Mouse (Mus musculus) urinary bladder, adult 2 months (tissue): ENCODE data around the gene Srgap2. TPM values are rescaled to one million over a fixed set of nuclear protein-coding genes. Genes with fewer than 3 reads are reported as not detected.
"Not testable (repeated sequence)": the region's sequence is repeated elsewhere in the genome, so short reads cannot be mapped to it uniquely, and the experiment has no call there.

Experiments
- DNase-seq: peaks from one replicate; pipeline ENCODE4 v3.0.0; 2022; ENCODE audit warnings: low spot score
- polyA plus RNA-seq: library from polyadenylated mRNA; depleted of rRNA; stranded (reverse); fragments of >200 nt; gene quantifications from 2 replicates; pipeline ENCODE4 v1.2.3, GENCODE M21; 2012

Gene Srgap2
- polyA plus RNA-seq, 1 experiment, result 19.3 TPM

DNA sequence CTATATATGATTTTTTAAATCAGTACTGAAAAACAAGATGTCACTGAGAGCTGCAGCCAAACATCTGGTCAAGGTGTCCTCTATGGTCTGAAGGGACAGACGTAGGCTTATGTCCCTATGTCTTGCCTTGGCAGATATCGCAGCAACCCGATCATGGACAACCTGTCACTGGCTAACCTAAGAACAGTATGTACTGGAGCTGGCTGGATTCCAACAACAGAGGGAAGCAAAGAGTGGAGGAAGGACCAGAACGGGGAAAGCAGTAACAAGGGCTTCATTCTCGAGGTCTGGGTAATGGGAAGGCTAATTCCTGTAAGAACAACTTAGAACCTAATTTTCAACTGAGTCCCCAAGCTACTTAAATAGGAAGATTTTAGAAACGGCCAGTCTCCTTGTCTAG, 238.2 kb downstream of the Srgap2 start:
- DNase-seq, result no peak

DNA sequence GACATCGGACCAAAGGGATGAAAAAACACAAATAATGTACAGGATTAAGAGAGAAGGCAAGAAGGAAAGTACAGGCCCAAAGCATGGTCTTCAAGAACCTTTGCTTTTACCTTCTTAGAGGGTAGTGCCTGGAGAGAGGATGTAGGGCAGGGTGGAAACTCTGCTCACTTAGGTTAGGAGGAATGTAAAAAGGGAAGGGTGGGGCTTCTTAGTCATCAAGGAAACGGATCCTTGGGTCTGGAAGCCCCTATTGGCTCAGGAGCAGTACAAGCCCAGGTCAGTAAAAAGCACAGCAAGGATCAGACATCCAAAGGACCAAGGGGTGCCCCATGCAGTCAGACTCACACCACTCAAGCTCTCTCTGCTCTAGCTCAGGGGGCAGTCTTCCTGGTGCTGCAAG, 239.9 kb downstream of the Srgap2 start:
- no peak for DNase-seq

DNA sequence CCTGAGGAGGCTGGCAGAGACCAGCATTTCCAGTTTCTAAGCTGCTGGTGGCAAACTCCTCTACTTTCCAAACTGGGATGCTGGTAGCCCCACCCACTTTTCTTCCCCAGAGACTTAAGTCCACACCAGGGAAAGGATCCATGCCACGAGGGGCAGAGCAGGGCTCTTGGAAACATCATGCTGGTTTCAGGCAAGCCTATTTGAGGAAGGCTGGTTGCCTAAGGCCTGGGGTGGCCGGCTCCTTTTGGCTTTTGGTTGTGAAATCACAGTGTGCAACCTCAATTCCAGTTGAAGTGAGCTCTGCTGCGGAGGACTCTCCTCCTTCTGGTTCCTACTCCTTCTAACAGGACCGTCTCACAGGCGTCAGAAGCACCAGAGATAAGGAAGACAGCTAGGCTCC, 240.3 kb downstream of the Srgap2 start:
- DNase-seq, result no peak

DNA sequence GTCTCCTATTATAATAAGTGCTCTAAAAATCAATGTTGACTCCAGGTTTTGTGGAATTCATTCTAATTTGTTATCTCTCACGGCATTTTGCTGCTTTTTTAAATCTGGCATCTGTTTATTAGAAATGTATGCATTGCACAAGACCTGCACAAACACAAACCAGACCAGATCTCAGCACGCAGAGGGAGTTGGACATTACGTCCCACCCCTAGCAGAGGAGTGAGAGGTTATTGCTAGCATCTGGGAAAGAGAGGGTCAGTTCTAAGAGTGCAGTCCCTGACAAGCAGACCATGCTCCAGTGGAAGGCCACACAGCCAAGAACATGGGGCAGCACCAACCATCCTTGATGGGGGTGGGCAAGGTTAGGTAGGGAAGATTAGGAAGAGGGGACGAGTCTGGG, 242.5 kb downstream of the Srgap2 start:
- DNase-seq, result no peak

DNA sequence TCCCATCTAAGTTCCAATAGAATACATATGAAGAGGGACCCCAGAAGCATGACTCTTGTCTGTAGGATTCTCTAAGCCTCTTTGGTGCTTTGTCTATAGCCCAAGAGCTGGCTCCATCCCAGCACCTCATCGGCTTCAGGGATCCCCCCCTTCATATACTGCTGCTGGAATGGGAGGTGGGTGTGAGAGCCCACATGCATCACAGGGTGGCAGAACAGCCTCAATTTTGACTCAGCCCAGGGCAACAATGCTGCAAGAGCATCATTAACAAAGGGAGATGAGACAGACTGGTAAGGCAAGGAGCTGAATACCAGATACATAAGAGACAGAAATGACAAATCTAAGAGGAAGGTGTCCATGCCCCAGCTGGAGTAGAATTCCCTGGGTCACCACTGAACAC, 243.0 kb downstream of the Srgap2 start:
- DNase-seq, result no peak

DNA sequence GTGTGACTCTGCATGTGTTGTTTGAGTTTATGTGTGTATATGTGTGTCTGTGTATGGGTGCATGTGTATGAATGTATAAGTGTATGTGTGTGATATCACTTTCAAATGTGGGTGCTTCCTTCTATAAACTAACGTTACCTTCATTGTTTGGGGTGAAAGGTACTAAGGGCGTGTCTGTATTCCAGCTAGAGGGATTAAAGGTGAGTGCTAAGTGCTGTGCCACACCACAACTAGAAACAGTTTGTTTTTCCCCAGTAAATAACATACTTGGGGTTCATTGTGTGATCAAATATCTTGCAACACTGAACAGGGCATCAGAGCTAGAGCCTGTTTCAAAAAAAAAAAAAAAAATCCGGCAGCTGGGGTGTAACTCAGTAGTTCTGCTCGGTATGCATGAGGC, 245.4 kb downstream of the Srgap2 start:
- no peak for DNase-seq

DNA sequence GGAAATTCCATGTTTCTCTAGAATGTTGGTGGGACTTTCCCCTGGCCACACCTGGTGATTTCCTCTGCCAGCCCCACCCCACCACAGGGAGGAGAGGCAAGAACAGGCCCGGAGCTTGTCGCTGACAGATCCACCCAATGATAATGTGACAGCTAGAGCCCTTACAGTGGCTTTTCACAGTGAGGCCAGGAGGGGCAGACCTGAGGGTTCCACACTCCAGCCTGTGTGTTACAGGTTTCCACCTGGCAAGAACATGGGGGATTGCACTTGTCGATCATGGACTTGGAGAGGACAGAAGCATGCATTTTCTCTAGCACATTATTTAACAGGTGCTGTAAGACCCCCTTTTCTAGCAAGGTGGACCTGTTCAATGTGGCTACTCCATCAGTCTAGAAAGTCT, 246.9 kb downstream of the Srgap2 start:
- DNase-seq, result no peak

DNA sequence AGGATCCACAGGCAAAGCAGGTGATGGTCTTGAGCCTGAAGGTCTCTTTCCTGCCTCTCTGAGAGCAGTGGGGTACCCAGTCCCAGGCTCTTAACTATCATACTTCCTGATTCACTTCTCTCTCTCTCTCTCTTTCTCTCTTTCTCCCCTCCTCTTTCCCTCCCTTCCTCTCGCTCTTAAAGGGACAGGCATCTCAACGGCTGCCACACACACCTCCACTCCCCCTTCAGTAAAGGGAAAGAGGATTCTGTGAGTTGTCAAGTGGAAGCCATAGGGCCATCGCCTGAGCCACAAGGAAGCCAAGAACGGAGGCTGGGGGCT, 247.7 kb downstream of the Srgap2 start, which contains the start of gene Ikbke:
TSS of gene Ikbke (minus strand) at position 151 of the 321 bp plus-strand sequence.
- DNase-seq, result no peak

DNA sequence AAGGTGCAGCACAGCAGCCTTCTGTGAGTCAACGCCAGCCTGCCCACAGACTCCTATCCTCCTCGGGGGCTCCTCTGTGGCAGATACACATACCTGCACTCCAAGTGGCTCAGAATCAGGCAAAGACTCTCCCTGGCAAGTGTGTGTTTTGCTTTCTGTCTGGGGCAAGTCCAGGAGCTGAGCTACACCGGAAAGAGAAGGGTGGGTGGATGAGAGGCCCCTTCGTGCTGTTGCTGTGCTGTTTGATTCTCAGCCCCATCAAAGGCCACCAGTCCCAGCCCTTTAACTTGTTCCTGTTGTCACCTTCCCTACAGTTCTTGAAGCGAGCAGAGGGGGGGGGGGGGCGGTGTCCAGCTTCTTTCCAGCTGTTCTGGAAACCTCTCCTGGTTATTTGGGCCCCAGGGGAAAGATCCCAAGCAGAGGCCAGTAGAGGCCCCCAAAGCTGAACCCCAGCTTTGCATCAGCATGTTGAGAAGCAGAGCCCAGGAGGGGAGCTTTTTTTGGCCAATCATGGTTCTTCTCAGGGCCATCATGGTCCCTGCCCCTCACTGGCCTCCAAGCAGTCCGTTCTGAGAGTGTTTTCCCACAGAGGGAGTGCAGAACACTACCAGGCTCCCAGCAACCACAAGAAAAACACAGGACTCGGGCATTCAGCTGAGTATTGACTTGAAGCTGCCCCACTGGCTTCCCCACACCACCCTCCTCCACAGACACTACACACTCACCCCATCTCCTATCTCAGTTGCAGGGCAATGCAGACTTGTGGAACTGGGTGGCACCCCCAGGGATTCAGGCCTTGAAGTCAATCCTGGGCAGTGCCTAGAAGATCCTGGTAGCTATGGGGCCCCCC, 248.3 kb downstream of the Srgap2 start:
- no peak for DNase-seq

DNA sequence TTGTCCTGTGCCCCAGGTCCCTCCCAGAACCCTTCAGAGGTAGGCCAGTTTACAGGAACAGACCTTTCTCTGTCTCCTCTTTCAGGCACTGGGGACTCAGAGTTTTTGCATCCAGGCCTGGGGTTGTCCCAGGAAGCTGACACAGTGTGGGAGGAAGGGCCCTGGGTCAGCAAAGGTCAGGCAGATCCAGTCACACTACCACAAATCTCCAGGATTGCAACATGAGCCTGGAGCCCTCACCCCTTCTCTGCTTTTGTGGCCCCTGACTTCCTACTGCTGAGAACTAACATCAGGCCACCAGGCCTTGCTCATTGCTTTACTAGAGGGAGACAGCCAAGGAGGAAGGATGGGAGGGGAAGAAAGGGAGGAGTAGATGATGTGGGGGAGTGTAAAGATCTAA, 250.3 kb downstream of the Srgap2 start:
- no peak for DNase-seq

DNA sequence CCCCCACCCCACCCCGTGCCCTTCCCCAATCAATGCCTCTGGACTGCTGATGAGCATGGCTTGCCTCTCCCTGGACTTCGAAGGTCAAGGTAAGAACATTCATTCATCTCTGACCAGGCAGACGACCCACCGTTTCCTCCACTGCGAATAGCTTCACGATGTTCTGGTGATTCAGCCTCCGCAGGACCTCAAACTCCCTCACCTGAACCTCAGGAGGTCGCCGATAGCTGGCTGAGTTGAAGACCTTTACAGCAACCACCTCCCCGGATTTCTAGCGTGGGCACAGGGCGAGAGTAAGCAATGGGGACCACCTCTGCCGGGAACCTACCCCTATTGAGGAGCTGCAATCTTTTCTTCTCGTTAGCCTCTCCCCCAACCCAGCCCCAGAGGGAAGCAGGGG, 251.6 kb downstream of the Srgap2 start:
- DNase-seq, result no peak

DNA sequence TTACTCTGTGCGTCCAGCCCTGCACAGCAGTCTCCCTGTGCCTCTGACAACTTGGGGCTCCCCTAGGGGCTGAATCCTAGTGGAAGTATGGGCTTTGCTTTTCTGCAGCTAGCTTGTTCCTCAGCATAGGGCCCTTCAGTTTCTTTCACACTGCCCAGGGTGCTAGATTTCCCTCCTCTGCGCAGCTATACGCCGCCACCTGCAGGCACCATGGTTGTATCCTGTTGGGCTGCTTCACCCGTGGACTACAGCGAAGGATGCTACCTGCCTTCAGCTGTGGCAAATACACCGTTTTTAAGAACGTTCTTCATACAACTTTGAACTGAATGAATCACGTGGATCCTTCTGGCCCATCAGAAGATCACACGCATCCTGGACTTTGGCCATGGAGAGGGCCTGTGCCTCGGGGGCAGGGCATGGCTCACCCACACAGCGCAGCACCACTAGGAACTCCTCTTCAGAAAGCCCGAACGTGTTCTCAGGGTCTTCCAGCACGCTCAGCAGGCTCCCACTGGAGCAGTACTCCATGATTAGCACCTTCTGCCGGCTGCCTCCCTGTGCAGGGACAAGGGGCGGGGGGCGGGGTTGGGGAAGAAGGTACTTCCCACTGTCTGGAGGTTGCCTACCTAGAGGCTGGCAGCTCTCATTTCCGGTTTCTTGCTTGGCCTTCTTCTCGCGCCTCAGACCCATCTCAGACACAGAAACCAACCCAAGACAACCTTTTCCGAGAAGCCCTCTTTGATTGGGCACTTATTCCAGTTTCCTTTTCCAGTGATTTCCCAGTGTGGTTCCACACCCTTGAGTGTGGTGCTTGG, 252.2 kb downstream of the Srgap2 start:
- no peak for DNase-seq

DNA sequence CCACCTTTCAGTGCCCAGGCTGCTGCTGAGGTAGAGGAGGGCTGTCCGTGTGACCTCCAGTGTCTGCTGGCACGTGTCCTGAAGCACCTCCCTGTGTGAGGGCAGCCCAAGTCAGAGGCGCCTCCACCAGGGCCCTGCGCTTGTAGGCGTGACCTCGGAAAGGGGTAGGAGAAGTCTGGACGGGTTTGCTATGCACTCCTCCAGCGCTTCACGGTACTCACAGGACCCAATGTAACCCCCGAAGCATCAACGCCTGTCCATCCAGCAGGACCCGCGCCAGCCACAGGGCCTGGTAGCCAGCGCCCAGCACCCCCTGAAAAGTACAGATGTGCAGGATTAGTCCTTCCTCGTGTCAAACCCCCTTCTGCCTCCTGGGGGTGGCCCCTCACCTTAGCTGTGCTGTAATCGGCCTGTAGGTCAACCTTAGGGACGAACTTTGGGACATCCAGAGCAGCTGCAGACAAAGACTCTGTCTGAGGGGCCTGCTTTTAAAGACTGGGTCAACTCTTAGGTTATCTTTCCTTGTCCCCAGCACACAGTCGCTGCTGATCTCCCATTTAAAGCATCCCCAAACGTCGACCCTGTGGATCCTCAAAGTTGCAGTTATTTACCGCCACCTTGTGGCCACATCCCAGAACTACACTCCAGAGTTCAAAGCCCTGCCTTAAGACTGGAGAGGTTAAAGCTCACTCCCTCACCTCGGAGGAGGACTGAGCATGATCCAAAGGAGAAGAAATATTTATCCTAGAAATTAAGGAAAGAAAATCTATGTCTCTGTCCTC, 257.2 kb downstream of the Srgap2 start:
- DNase-seq, result no peak

DNA sequence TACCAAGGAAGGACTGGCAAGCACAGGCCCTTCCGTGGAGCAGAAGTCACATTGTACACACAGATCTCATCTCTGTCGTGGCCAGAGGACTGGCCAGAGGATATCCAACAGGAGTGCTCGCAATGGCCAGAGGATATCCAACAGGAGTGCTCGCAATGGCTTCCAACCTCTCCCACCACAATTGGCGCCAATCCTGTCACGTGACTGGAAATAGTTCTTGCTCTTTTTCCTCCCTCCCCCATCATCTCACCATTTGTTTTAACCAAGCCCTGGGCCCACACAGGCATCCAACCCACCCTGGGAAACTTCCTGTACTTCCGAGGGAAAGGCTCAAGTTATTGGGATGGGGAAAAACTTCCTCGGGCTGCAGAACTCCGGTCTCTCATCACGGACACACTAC, 258.4 kb downstream of the Srgap2 start:
- DNase-seq, result no peak

DNA sequence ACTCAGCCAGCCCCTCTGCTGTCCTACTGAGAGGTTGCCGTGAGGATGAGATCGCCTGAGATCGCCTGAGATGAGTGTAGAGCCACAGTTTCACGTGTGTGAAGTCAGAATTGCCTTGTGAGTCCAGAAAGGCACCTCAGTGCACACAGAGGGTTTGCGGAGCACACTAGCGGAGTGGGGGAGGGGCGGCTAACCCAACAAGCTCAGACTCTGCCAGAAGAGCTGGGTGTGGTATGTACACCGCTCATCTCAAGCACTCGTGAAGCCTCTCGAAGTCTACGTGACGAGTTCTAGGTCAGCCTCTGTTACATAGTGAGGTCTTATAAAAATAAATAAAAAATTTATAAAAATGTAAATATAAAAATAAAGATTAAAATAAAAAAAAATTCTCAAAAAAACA, 263.2 kb downstream of the Srgap2 start:
- DNase-seq, result no peak

DNA sequence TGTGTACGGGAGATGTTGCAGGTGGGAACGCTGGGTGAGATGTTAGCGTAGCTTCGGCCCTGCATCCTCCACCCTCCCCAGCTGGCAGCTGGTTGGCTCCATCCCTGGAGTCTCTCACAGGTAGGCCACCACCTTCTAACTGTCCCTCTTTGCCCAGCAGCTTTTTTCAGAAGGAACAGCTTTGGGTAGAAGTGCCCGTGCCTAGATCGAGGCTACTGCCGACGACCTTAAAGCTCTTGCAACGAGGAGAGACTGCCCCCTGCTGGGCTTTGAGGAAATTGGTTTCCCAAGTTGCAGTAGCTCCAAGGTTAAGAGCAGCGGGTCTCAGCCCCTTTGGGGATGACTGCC, 266.9 kb downstream of the Srgap2 start:
- DNase-seq, result peak; percentile 49

DNA sequence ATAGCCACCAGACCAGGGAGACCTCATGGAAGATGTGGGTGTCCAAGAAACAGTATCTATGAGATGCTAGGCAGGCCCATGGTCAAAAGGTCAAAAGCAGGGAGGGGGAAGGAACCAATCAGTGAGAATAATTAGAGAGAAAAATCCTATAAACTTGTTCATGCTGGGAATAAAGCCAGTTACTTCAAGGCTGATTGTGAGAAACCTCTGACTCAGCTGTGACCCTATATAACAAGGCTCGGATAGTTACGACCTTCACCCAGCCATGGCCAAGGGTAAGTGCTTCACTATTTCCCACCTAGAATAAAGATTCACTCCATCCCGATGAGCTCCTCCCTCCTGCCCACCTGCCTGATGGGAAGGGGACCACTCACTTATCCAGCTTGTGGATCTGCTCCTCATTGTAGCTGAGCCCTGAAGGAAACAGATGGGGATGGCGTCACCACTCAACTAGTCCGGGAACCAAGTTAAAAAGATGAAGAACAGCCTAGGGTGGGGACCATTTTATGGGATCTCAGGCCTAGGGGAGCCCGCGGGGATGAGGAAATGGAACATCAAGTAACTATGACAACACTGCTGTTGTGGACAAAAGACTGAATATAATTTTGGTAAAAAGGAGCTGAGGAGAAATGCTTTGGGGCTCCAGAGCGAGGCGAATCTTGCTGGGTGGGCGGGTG, 267.4 kb downstream of the Srgap2 start:
- no peak for DNase-seq

DNA sequence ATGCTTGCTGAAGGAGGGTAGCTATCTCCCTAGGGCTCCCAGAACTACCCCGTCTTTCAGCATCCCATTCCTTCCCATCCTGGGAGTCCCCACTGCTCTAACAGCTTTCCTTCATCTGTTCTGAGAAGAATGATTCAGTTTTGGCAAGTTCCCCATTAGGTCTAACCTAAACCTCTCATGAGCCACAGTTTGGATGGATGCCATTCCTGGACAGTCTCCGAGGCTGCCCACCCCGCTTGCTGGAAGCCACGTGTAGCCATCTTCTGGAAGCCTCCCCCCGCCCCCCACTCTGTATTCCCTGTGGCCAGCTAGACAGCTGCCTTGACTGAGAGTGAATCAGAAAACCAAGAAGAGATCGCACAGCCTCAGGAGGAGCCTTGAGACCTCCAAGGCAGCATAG, 269.9 kb downstream of the Srgap2 start:
- no peak for DNase-seq

DNA sequence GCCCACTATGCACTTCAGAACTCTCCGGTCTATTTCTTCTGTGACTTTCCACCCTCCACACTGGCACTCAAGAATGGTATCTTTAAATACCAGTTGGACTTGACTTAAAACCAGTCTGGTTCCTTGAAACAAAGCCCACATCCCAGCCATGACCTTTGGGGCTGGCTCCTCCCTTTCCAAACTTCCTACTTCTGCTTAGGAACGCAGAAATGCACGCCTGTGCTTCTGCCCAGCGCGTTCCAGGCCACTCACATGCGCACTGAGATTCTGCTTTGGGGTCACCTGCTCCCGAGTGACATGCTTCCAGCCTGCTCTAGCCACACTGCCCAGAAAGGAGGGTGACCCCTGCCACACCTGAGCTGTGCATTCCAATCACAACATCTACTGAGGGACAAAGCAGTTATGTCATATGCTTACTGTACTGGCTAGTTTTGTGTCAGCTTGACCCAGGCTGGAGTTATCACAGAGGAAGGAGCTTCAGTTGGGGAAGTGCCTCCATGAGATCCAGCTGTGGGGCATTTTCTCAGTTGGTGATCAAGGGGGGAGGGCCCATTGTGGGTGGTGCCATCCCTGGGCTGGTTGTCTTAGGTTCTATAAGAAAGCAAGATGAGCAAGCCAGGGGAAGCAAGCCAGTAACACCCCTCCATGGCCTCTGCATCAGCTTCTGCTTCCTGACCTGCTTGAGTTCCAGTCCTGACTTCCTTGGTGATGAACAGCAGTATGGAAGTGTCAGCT, 274.5 kb downstream of the Srgap2 start:
- DNase-seq, result not testable (repeated sequence)

DNA sequence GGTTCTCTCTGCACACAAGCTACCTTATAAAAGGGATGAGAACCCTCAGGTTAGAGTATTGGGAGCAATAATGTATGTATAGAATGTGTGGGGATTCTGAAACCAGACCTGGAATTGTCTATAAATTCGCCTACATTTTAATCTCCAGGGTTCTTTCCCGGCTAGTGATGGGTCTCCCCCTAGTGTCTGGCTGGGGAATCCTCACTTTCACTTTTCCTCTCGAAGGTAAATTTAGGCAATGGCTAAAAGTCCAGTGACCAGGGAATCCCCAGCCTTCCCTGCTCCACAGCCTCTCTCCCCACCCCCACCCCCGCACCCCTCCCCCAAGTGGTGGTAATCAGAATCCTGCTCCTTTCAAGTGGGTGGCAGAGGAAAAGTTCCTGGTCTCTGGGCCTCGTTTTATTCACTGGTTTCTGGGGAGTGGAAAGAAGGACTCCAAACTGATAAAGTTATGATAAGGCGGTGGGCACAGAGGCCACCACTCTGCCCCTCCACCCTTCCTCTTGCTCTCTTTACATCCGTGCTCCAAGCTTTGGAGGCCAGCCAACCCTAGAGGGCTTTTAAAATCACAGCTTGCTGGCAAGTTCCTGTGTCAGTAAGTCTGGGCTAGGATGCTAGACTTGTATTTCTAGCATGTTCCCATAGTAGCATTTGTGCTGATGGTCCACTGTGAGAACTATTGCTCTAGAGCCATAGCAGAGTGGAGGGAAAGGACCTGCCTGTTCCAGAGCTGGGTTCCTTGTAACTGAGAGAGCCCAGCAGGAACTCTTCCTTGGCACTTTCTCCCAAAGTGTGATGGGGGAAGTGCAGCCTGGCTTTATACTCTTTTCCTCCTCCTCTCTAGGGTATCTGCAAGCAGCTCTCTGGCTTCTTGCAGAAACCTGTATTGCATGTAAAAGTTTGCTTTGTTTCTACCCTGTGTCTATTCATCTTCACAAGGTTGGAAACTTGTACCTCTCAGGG, 280.4 kb downstream of the Srgap2 start:
- DNase-seq, result peak; percentile 18
